Mouse (Mus musculus) brain, embryonic 14.5 days (tissue): ENCODE data around the gene Gm17545.

Source experiments
- CTCF ChIP-seq: fragments of 200-500 bp; IDR thresholded peaks from 2 replicates; pipeline ENCODE4 v1.5.1; 2012; ENCODE audit warnings: inconsistent platforms, mild to moderate bottlenecking, moderate library complexity, borderline replicate concordance; ENCODE audit not compliant: insufficient read depth, insufficient read length; ENCODE audit errors: extremely low read depth
- POLR2A ChIP-seq: fragments of 200-500 bp; IDR thresholded peaks from 2 replicates; pipeline ENCODE4 v1.6.1; 2012; ENCODE audit warnings: mild to moderate bottlenecking, inconsistent platforms, borderline replicate concordance; ENCODE audit not compliant: poor library complexity, insufficient read depth, insufficient read length, severe bottlenecking; ENCODE audit errors: extremely low read depth

- TF ChIP-seq CTCF = no peak
- TF ChIP-seq POLR2A = no peak
These were observed 25.3 kb upstream of the Gm17545 start for GRCm38 (mm10) chr9:22428666-22429410.
